Mouse (Mus musculus) adrenal gland, adult 18-20 months (tissue): ENCODE results near the gene Il1rl1. TPM values are rescaled to one million over a fixed set of nuclear protein-coding genes. Genes with fewer than 3 reads are reported as not detected.

Source experiments
- DNase-seq, 2 experiments: peaks; one replicate each; pipeline ENCODE4 v3.0.0; 2021 to 2022; ENCODE audit warnings: low spot score in 2 of 2
- total RNA-seq, 2 experiments: library from RNA; stranded (reverse); gene quantifications; 1 replicate in 1 of 2; 2 replicates in 1 of 2; pipeline ENCODE4 v1.2.3; 2021

Il1rl1 gene
- total RNA-seq, 2 experiments from 2014 or later = 0.40 to 1.1 TPM

GRCm38 (mm10) chr1:40435936-40436335 is 6.6 kb downstream of the Il1rl1 start:
- no peak for DNase-seq

- DNase-seq = no peak
These were observed 8.0 kb downstream of the Il1rl1 start for GRCm38 (mm10) chr1:40437340-40437739.

- DNase-seq = no peak
These were observed 10.1 kb downstream of the Il1rl1 start for GRCm38 (mm10) chr1:40439504-40439903.

- DNase-seq = no peak
These were observed 15.4 kb downstream of the Il1rl1 start for GRCm38 (mm10) chr1:40444800-40445199.

- no peak for DNase-seq
These were observed 36.4 kb downstream of the Il1rl1 start, which contains the start of gene Il18r1 for GRCm38 (mm10) chr1:40465477-40466430. Gene Il18r1 (plus strand): TSS chr1:40465552.

- DNase-seq = no peak
These were observed 37.9 kb downstream of the Il1rl1 start for GRCm38 (mm10) chr1:40467306-40467705.

GRCm38 (mm10) chr1:40468805-40469204 is 39.4 kb downstream of the Il1rl1 start:
- no peak for DNase-seq

GRCm38 (mm10) chr1:40469900-40470299 is 40.5 kb downstream of the Il1rl1 start:
- DNase-seq = no peak

GRCm38 (mm10) chr1:40472401-40472800 is 43.0 kb downstream of the Il1rl1 start:
- no peak for DNase-seq

GRCm38 (mm10) chr1:40473640-40474039 is 44.3 kb downstream of the Il1rl1 start:
- DNase-seq = no peak

- no peak for DNase-seq
These were observed 45.0 kb downstream of the Il1rl1 start for GRCm38 (mm10) chr1:40474336-40474735.

GRCm38 (mm10) chr1:40475697-40476096 is 46.3 kb downstream of the Il1rl1 start:
- no peak for DNase-seq

- no peak for DNase-seq
These were observed 47.4 kb downstream of the Il1rl1 start for GRCm38 (mm10) chr1:40476756-40477155.

GRCm38 (mm10) chr1:40479505-40479923 is 50.1 kb downstream of the Il1rl1 start:
- no peak for DNase-seq

GRCm38 (mm10) chr1:40494594-40494993 is 65.2 kb downstream of the Il1rl1 start:
- DNase-seq = no peak

- DNase-seq = no peak
These were observed 70.3 kb downstream of the Il1rl1 start for GRCm38 (mm10) chr1:40499708-40500107.

- no peak for DNase-seq
These were observed 71.8 kb downstream of the Il1rl1 start for GRCm38 (mm10) chr1:40501126-40501525.

GRCm38 (mm10) chr1:40501546-40502398 is 72.4 kb downstream of the Il1rl1 start:
- no peak for DNase-seq

GRCm38 (mm10) chr1:40504548-40504947 is 75.2 kb downstream of the Il1rl1 start:
- no peak for DNase-seq
